Mouse (Mus musculus): ENCODE data around the gene Clcnka.

DNA sequence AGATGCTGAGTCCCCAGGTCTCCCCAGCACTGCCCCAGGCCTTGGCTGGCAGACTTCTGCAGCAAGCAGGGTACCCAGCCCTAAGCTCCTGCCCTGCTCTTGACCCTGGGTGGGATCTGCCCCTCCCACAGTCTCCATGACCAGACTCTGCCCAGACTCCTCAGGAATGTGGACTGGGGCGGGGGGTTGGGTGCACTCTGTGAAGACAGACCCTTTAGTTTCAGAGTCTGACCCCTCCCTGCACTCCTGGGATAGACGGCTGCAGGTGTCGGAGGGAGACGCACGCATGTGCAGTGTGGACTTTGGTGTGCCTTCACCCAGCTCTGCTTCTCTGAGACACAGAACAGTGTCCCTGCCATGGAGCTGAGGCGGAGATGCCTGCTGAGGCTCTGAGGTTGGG lies 60.5 kb downstream of the Clcnka start:
- TF ChIP-seq POLR2A (IDR thresholded peaks at IDR 0.05; ENCODE audit: low read depth, low read length): no peak
- TF ChIP-seq CTCF (IDR thresholded peaks at IDR 0.05; ENCODE audit: extremely low read depth, insufficient read length, insufficient replicate concordance, low read depth, low read length): no peak
